Mouse (Mus musculus): ENCODE measurements around the gene Gm11985.

- TF ChIP-seq CTCF (IDR thresholded peaks at IDR 0.05; ENCODE audit: control insufficient read depth, insufficient read depth, insufficient replicate concordance, low read depth, low read length) (no peak), POLR2A (IDR thresholded peaks at IDR 0.05; ENCODE audit: control insufficient read depth, low read depth, low read length) (no peak)
Observed at GRCm38 (mm10) chr11:7133736-7134135, 54.6 kb downstream of the Gm11985 start.
